ENCODE assay signal across 21 mouse cellular contexts in the genomic region with DNA sequence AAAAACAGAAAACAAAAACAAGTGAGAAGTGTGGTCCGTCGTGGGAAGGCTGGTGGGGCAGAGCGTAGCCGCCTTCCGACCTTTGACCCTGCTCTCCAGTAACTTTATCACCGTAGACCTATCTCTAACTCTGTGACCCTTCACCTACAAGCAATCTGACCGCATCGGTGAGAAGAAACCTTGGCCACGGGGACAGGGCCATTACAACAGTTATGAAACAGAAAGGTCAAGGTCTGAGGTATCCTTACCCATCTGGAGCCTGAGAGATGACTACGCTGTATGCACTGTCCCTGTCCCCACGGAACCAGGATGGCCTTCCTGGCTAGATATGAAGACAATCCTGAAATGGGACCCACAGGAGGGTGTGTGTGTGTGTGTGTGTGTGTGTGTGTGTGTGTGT. TPM values are rescaled to one million over a fixed set of nuclear protein-coding genes. Genes with fewer than 3 reads are reported as not detected.
DNase-seq lines count a peak whose midpoint lies in the region; ATAC-seq and TF ChIP-seq lines count a peak whose summit lies in the region.
"Had no signal": no experiment of that assay in that cellular context is flagged by ENCODE, and none has a peak within 500 bp of the region (broad histone marks: within the 10 kb centered on the region; RNA-seq: fewer than 3 reads in every experiment).

No protein-coding gene starts in this region.

- no peak for DNase-seq in embryonic facial prominence, embryonic 10.5 days (ENCODE audit: low spot score)
- peak; percentile 50 to 71 for DNase-seq in kidney, postnatal 36 days
- no peak for DNase-seq in cerebellum, adult 18-20 months
- no peak for DNase-seq in layer of hippocampus, postnatal 36 days
- DNase-seq: B cell, adult 2 months; cerebellum, adult 9-11 months; gastrocnemius, postnatal 25 days; lung, embryonic 14.5 days; lung, postnatal 36 days; right cerebral cortex, postnatal 25 days; thymus, postnatal 36 days had no signal

- no peak overlapping the region for H3K27ac ChIP-seq in embryonic facial prominence, embryonic 13.5 days
- H3K27ac ChIP-seq in embryonic facial prominence, embryonic 10.5 days (replicated peaks) = no peak overlapping the region
- H3K27ac ChIP-seq in kidney, embryonic 14.5 days (ENCODE audit: low read depth, low read length) = no peak overlapping the region
- H3K27ac ChIP-seq in intestine, postnatal 0 days (ENCODE audit: low read depth, low read length) = peak overlapping the region; percentile 52; the same call in 1 of the 2 replicates
- no peak overlapping the region for H3K27ac ChIP-seq in stomach, embryonic 15.5 days
- H3K27ac ChIP-seq: forebrain, embryonic 15.5 days; heart, embryonic 15.5 days; limb, embryonic 12.5 days; neural tube, embryonic 15.5 days had no signal

- 0 out of 2 replicates have a peak, but pooled peaks have one; percentile 10 for ATAC-seq in embryonic facial prominence, embryonic 13.5 days (ENCODE audit: insufficient number of reproducible peaks, insufficient read depth, low FRiP score, low TSS enrichment, low read depth)
- no peak for ATAC-seq in kidney, embryonic 14.5 days (ENCODE audit: low FRiP score, low TSS enrichment)
- peak; percentile 89 for ATAC-seq in intestine, postnatal 0 days
- ATAC-seq in stomach, embryonic 15.5 days (ENCODE audit: insufficient read depth, low FRiP score, low read depth) = peak; percentile 39; the same call in 1 of the 2 replicates
- ATAC-seq: forebrain, embryonic 15.5 days; hindbrain, embryonic 16.5 days; midbrain, embryonic 16.5 days had no signal

- H3K4me1 ChIP-seq in embryonic facial prominence, embryonic 13.5 days = no peaks in the 10 kb centered on the region
- H3K4me1 ChIP-seq in embryonic facial prominence, embryonic 10.5 days = no peaks in the 10 kb centered on the region
- H3K4me1 ChIP-seq in kidney, embryonic 14.5 days (ENCODE audit: control insufficient read depth, insufficient read depth, low read length) = no peaks in the 10 kb centered on the region
- H3K4me1 ChIP-seq in intestine, postnatal 0 days (replicated peaks; ENCODE audit: control insufficient read depth, insufficient read depth, low read length) = no peaks in the 10 kb centered on the region
- no peaks in the 10 kb centered on the region for H3K4me1 ChIP-seq in stomach, embryonic 15.5 days
- H3K4me1 ChIP-seq: forebrain, embryonic 15.5 days; heart, embryonic 15.5 days; limb, embryonic 12.5 days; neural tube, embryonic 15.5 days had no signal

- WGBS in embryonic facial prominence, embryonic 13.5 days = 77% methylated on average over 11 of the region's 11 CpGs
- 76% methylated on average over 11 of the region's 11 CpGs for WGBS in embryonic facial prominence, embryonic 10.5 days
- WGBS in kidney, embryonic 14.5 days = 57% methylated on average over 11 of the region's 11 CpGs
- WGBS in intestine, postnatal 0 days = 48% methylated on average over 11 of the region's 11 CpGs
- WGBS in stomach, embryonic 15.5 days = 69% methylated on average over 11 of the region's 11 CpGs

- no peak overlapping the region for H3K4me3 ChIP-seq in embryonic facial prominence, embryonic 13.5 days
- no peak overlapping the region for H3K4me3 ChIP-seq in embryonic facial prominence, embryonic 10.5 days
- no peak overlapping the region for H3K4me3 ChIP-seq in kidney, embryonic 14.5 days (ENCODE audit: low read length)
- no peak overlapping the region for H3K4me3 ChIP-seq in intestine, postnatal 0 days (ENCODE audit: low read depth, low read length)
- no peak overlapping the region for H3K4me3 ChIP-seq in stomach, embryonic 15.5 days (replicated peaks)
- H3K4me3 ChIP-seq: forebrain, embryonic 15.5 days; heart, embryonic 15.5 days; limb, embryonic 12.5 days; neural tube, embryonic 15.5 days had no signal

- no peak overlapping the region for H3K9ac ChIP-seq in embryonic facial prominence, embryonic 13.5 days
- no peak overlapping the region for H3K9ac ChIP-seq in kidney, embryonic 14.5 days (ENCODE audit: low read depth, low read length)
- no peak overlapping the region for H3K9ac ChIP-seq in intestine, postnatal 0 days (ENCODE audit: low read depth, low read length)
- no peak overlapping the region for H3K9ac ChIP-seq in stomach, embryonic 15.5 days
- H3K9ac ChIP-seq: forebrain, embryonic 15.5 days; heart, embryonic 15.5 days; limb, embryonic 12.5 days; lung, embryonic 14.5 days; neural tube, embryonic 15.5 days had no signal

- H3K27me3 ChIP-seq in embryonic facial prominence, embryonic 13.5 days = no peaks in the 10 kb centered on the region
- no peaks in the 10 kb centered on the region for H3K27me3 ChIP-seq in embryonic facial prominence, embryonic 10.5 days (replicated peaks; ENCODE audit: low read depth, poor library complexity, severe bottlenecking)
- H3K27me3 ChIP-seq in kidney, embryonic 14.5 days (ENCODE audit: control insufficient read depth, insufficient read depth, low read length) = no peaks in the 10 kb centered on the region
- no peaks in the 10 kb centered on the region for H3K27me3 ChIP-seq in intestine, postnatal 0 days (replicated peaks; ENCODE audit: control insufficient read depth, insufficient read depth, low read length)
- H3K27me3 ChIP-seq in stomach, embryonic 15.5 days (replicated peaks) = no peaks in the 10 kb centered on the region
- H3K27me3 ChIP-seq: forebrain, embryonic 15.5 days; heart, embryonic 15.5 days; limb, embryonic 12.5 days; neural tube, embryonic 15.5 days had no signal

- H3K9me3 ChIP-seq in embryonic facial prominence, embryonic 13.5 days = no peaks in the 10 kb centered on the region
- H3K9me3 ChIP-seq in embryonic facial prominence, embryonic 10.5 days = no peaks in the 10 kb centered on the region
- H3K9me3 ChIP-seq in kidney, embryonic 14.5 days (ENCODE audit: control insufficient read depth, low read length) = no peaks in the 10 kb centered on the region
- H3K9me3 ChIP-seq in intestine, postnatal 0 days (ENCODE audit: control insufficient read depth) = no peaks in the 10 kb centered on the region
- no peaks in the 10 kb centered on the region for H3K9me3 ChIP-seq in stomach, embryonic 15.5 days
- H3K9me3 ChIP-seq: forebrain, embryonic 15.5 days; heart, embryonic 15.5 days; limb, embryonic 12.5 days; neural tube, embryonic 15.5 days had no signal

- H3K4me2 ChIP-seq in embryonic facial prominence, embryonic 13.5 days = no peak overlapping the region
- no peak overlapping the region for H3K4me2 ChIP-seq in kidney, embryonic 14.5 days (replicated peaks; ENCODE audit: low read depth, low read length)
- no peak overlapping the region for H3K4me2 ChIP-seq in intestine, postnatal 0 days (replicated peaks; ENCODE audit: low read depth)
- no peak overlapping the region for H3K4me2 ChIP-seq in stomach, embryonic 15.5 days
- H3K4me2 ChIP-seq: forebrain, embryonic 15.5 days; heart, embryonic 15.5 days; limb, embryonic 12.5 days; lung, embryonic 14.5 days; neural tube, embryonic 15.5 days had no signal

- no peak for TF ChIP-seq CTCF in intestine, postnatal 0 days (IDR thresholded peaks at IDR 0.05; ENCODE audit: low read depth)

- peaks cover 30% of the 10 kb centered on the region for H3K36me3 ChIP-seq in embryonic facial prominence, embryonic 13.5 days
- peaks cover 18% of the 10 kb centered on the region; the same call in 1 of the 2 replicates for H3K36me3 ChIP-seq in embryonic facial prominence, embryonic 10.5 days (replicated peaks)
- H3K36me3 ChIP-seq in kidney, embryonic 14.5 days (ENCODE audit: control insufficient read depth, insufficient read depth, low read length) = peaks cover 13% of the 10 kb centered on the region; the same call in 1 of the 2 replicates
- H3K36me3 ChIP-seq in intestine, postnatal 0 days (ENCODE audit: control insufficient read depth, insufficient read depth) = peaks cover 16% of the 10 kb centered on the region; the same call in 1 of the 2 replicates
- H3K36me3 ChIP-seq in stomach, embryonic 15.5 days = 0 out of 2 replicates have a peak, but pooled peaks cover 3% of the 10 kb centered on the region
- H3K36me3 ChIP-seq: heart, embryonic 15.5 days had no signal

RNA-seq across cellular contexts. Expression of a gene that starts 14.1 kb away (rescaled TPM):
- 16.1 and 17.5 TPM in 2 replicates for polyA plus RNA-seq in embryonic facial prominence, embryonic 13.5 days (2015; fragmentation: Nextera tagmentation; extraction: Ambion mirVana)
- 13.9 and 14.8 TPM in 2 replicates for polyA plus RNA-seq in embryonic facial prominence, embryonic 10.5 days (2016; fragmentation: Nextera tagmentation; extraction: Ambion mirVana)
- 10.4 and 15.0 TPM in 2 replicates for polyA plus RNA-seq in kidney, embryonic 14.5 days (2014; fragmentation: Nextera tagmentation; extraction: Ambion mirVana)
- 11.1 and 11.7 TPM in 2 replicates for polyA plus RNA-seq in intestine, postnatal 0 days (2015; fragmentation: Nextera tagmentation; extraction: Ambion mirVana)
- polyA plus RNA-seq in stomach, embryonic 15.5 days (2015; fragmentation: Nextera tagmentation; extraction: Ambion mirVana) = 13.7 and 15.9 TPM in 2 replicates
- total RNA-seq in layer of hippocampus, postnatal 36 days (2021) = 10 to 100 TPM; 20.3 to 22.3 TPM

RNA-seq across cellular contexts. Expression of a gene that starts 14.1 kb away (rescaled TPM):
- 12.6 and 14.1 TPM in 2 replicates for polyA plus RNA-seq in embryonic facial prominence, embryonic 13.5 days (2015; fragmentation: Nextera tagmentation; extraction: Ambion mirVana)
- polyA plus RNA-seq in embryonic facial prominence, embryonic 10.5 days (2016; fragmentation: Nextera tagmentation; extraction: Ambion mirVana) = 8.6 and 8.9 TPM in 2 replicates
- 14.7 and 20.1 TPM in 2 replicates for polyA plus RNA-seq in kidney, embryonic 14.5 days (2014; fragmentation: Nextera tagmentation; extraction: Ambion mirVana)
- polyA plus RNA-seq in intestine, postnatal 0 days (2015; fragmentation: Nextera tagmentation; extraction: Ambion mirVana) = 24.6 and 26.4 TPM in 2 replicates
- 21.5 and 22.3 TPM in 2 replicates for polyA plus RNA-seq in stomach, embryonic 15.5 days (2015; fragmentation: Nextera tagmentation; extraction: Ambion mirVana)
- total RNA-seq in layer of hippocampus, postnatal 36 days (2021) = 10 to 100 TPM; 54.3 to 55.6 TPM

RNA-seq across cellular contexts. Expression of a gene that starts 32.6 kb away (rescaled TPM):
- polyA plus RNA-seq in embryonic facial prominence, embryonic 13.5 days (2015; fragmentation: Nextera tagmentation; extraction: Ambion mirVana) = 21.9 and 24.5 TPM in 2 replicates
- polyA plus RNA-seq in embryonic facial prominence, embryonic 10.5 days (2016; fragmentation: Nextera tagmentation; extraction: Ambion mirVana) = 26.2 and 27.9 TPM in 2 replicates
- polyA plus RNA-seq in kidney, embryonic 14.5 days (2014; fragmentation: Nextera tagmentation; extraction: Ambion mirVana) = 22.5 and 39.6 TPM in 2 replicates
- 133 and 136 TPM in 2 replicates for polyA plus RNA-seq in intestine, postnatal 0 days (2015; fragmentation: Nextera tagmentation; extraction: Ambion mirVana)
- polyA plus RNA-seq in stomach, embryonic 15.5 days (2015; fragmentation: Nextera tagmentation; extraction: Ambion mirVana) = 34.0 and 38.4 TPM in 2 replicates
- 10 to 100 TPM; 88.8 to 91.6 TPM for total RNA-seq in layer of hippocampus, postnatal 36 days (2021)

RNA-seq across cellular contexts. Expression of a gene that starts 40.0 kb away (rescaled TPM):
- polyA plus RNA-seq in embryonic facial prominence, embryonic 13.5 days (2015; fragmentation: Nextera tagmentation; extraction: Ambion mirVana) = 58.2 and 64.3 TPM in 2 replicates
- 14.8 and 16.0 TPM in 2 replicates for polyA plus RNA-seq in embryonic facial prominence, embryonic 10.5 days (2016; fragmentation: Nextera tagmentation; extraction: Ambion mirVana)
- 63.8 and 66.6 TPM in 2 replicates for polyA plus RNA-seq in kidney, embryonic 14.5 days (2014; fragmentation: Nextera tagmentation; extraction: Ambion mirVana)
- polyA plus RNA-seq in intestine, postnatal 0 days (2015; fragmentation: Nextera tagmentation; extraction: Ambion mirVana) = 25.2 and 28.5 TPM in 2 replicates
- 80.9 and 98.6 TPM in 2 replicates for polyA plus RNA-seq in stomach, embryonic 15.5 days (2015; fragmentation: Nextera tagmentation; extraction: Ambion mirVana)
- 1 to 10 TPM; 2.3 to 2.9 TPM for total RNA-seq in layer of hippocampus, postnatal 36 days (2021)

Comparison
In these comparisons a context has a peak if more than half of its experiments do, and no peak if none do; other contexts are left out.
1. DNase-seq: peak in kidney, postnatal 36 days (2 of 2); none in embryonic facial prominence, embryonic 10.5 days (single experiment), cerebellum, adult 18-20 months (0 of 2) and layer of hippocampus, postnatal 36 days (0 of 2).